Mouse (Mus musculus) CH12.LX (cell line): ENCODE measurements at regions not wholly inside any gene's neighbourhood (a gene's known extent, or its start where the extent isn't known, plus 50 kb on each side); places are given as distances from the start of the nearest gene placed in this dataset.

Experiments
- DNase-seq: peaks from one replicate; pipeline ENCODE4 v3.0.0-alpha.2; 2013; ENCODE audit errors: extremely low read depth
- H3K27ac ChIP-seq: 2 replicates; pipeline ENCODE4 v1.5.1; 2012; ENCODE audit warnings: low read depth, mild to moderate bottlenecking, control low read depth, moderate library complexity; ENCODE audit not compliant: insufficient read depth
- H3K27me3 ChIP-seq: replicated peaks from 2 replicates; pipeline ENCODE3; 2012; ENCODE audit warnings: inconsistent platforms
- H3K36me3 ChIP-seq, 2 experiments: replicated peaks in 1 of 2; 2 replicates each; pipeline versions ENCODE3 to v1.6.1; 2012; ENCODE audit warnings: inconsistent platforms in 1 of 2, low read length in 1 of 2, mild to moderate bottlenecking in 1 of 2, mixed read lengths in 1 of 2, moderate library complexity in 1 of 2; ENCODE audit not compliant: control insufficient read depth in 1 of 2, insufficient read depth in 1 of 2
- H3K4me1 ChIP-seq, 2 experiments: 2 replicates each; pipeline ENCODE4 v1.6.1; 2012; ENCODE audit warnings: inconsistent platforms in 1 of 2, moderate library complexity in 1 of 2; ENCODE audit not compliant: insufficient read depth in 2 of 2, control insufficient read depth in 1 of 2
- H3K4me2 ChIP-seq: 2 replicates; pipeline ENCODE4 v1.6.1; 2012; ENCODE audit warnings: low read depth, mild to moderate bottlenecking, control low read depth; ENCODE audit not compliant: poor library complexity, insufficient read depth, severe bottlenecking
- H3K4me3 ChIP-seq, 3 experiments: fragments of 150-350 bp in 1 of 3; sonication (generic) in 1 of 3; replicated peaks in 1 of 3; 2 replicates each; pipeline versions ENCODE3 to v1.5.1; 2011 to 2012; ENCODE audit warnings: low read depth in 2 of 3, low read length in 2 of 3, mild to moderate bottlenecking in 2 of 3, moderate library complexity in 2 of 3, control low read depth in 1 of 3, improper control_type of control experiment in 1 of 3, inconsistent platforms in 1 of 3, mixed read lengths in 1 of 3; ENCODE audit not compliant: poor library complexity in 1 of 3
- H3K79me2 ChIP-seq: replicated peaks from 2 replicates; pipeline ENCODE4 v1.6.1; 2012; ENCODE audit warnings: mild to moderate bottlenecking, moderate library complexity; ENCODE audit not compliant: control insufficient read depth, poor library complexity, insufficient read depth, severe bottlenecking; ENCODE audit errors: extremely low read depth
- H3K9ac ChIP-seq: 2 replicates; pipeline ENCODE4 v1.6.1; 2012; ENCODE audit warnings: low read depth, mild to moderate bottlenecking, control low read depth, moderate library complexity; ENCODE audit not compliant: insufficient read depth
- H3K9me3 ChIP-seq: replicated peaks from 2 replicates; pipeline ENCODE3; 2012; ENCODE audit warnings: low read length, inconsistent platforms, mixed read lengths
- BHLHE40 ChIP-seq: IDR thresholded peaks from 2 replicates; pipeline ENCODE4 v1.6.1; 2011; ENCODE audit warnings: mild to moderate bottlenecking, low read depth, low read length, improper control_type of control experiment
- CHD1 ChIP-seq: IDR thresholded peaks from 2 replicates; pipeline ENCODE4 v1.6.1; 2012; ENCODE audit warnings: low read depth, low read length, improper control_type of control experiment, inconsistent platforms
- CHD2 ChIP-seq: IDR thresholded peaks from 2 replicates; pipeline ENCODE4 v1.6.1; 2011; ENCODE audit warnings: low read length, improper control_type of control experiment
- E2F4 ChIP-seq: IDR thresholded peaks from 2 replicates; pipeline ENCODE4 v1.6.1; 2011; ENCODE audit warnings: low read depth, low read length, improper control_type of control experiment; ENCODE audit not compliant: insufficient replicate concordance
- ELF1 ChIP-seq: IDR thresholded peaks from 2 replicates; pipeline ENCODE4 v1.6.1; 2014; ENCODE audit warnings: low read depth, mild to moderate bottlenecking, inconsistent platforms, low read length, improper control_type of control experiment
- EP300 ChIP-seq: IDR thresholded peaks from 2 replicates; pipeline ENCODE4 v1.6.1; 2011; ENCODE audit warnings: low read length, improper control_type of control experiment
- ETS1 ChIP-seq: conservative IDR thresholded peaks from 2 replicates; pipeline ENCODE4 v1.6.1; 2012; ENCODE audit warnings: low read depth, mild to moderate bottlenecking, inconsistent platforms, low read length, improper control_type of control experiment, moderate library complexity
- HCFC1 ChIP-seq: IDR thresholded peaks from 2 replicates; pipeline ENCODE4 v1.6.1; 2012; ENCODE audit warnings: low read depth, mild to moderate bottlenecking, inconsistent platforms, low read length, improper control_type of control experiment
- IRF4 ChIP-seq: IDR thresholded peaks from 2 replicates; pipeline ENCODE4 v1.6.1; 2014; ENCODE audit warnings: low read depth, mild to moderate bottlenecking, inconsistent platforms, low read length, improper control_type of control experiment
- JUND ChIP-seq: conservative IDR thresholded peaks from 2 replicates; pipeline ENCODE4 v1.6.1; 2011; ENCODE audit warnings: low read depth, low read length, improper control_type of control experiment
- KAT2A ChIP-seq: IDR thresholded peaks from 2 replicates; pipeline ENCODE4 v1.6.1; 2012; ENCODE audit warnings: low read length, improper control_type of control experiment, inconsistent platforms; ENCODE audit not compliant: insufficient replicate concordance
- MAFK ChIP-seq: IDR thresholded peaks from 2 replicates; pipeline ENCODE4 v1.6.1; 2011; ENCODE audit warnings: low read length, improper control_type of control experiment; ENCODE audit not compliant: insufficient replicate concordance
- MAZ ChIP-seq: IDR thresholded peaks from 2 replicates; pipeline ENCODE4 v1.6.1; 2012; ENCODE audit warnings: low read depth, mild to moderate bottlenecking, inconsistent platforms, low read length, improper control_type of control experiment, moderate library complexity
- MEF2A ChIP-seq: IDR thresholded peaks from 2 replicates; pipeline ENCODE4 v1.6.1; 2014; ENCODE audit warnings: low read depth, mild to moderate bottlenecking, inconsistent platforms, low read length, improper control_type of control experiment, borderline replicate concordance
- MXI1 ChIP-seq: IDR thresholded peaks from 2 replicates; pipeline ENCODE4 v1.6.1; 2011; ENCODE audit warnings: mild to moderate bottlenecking, low read depth, low read length, improper control_type of control experiment
- MYC ChIP-seq: IDR thresholded peaks from 2 replicates; pipeline ENCODE4 v1.6.1; 2011; ENCODE audit warnings: low read depth, mild to moderate bottlenecking, improper control_type of control experiment, low read length
- NELFE ChIP-seq: IDR thresholded peaks from 2 replicates; pipeline ENCODE4 v1.6.1; 2011; ENCODE audit warnings: low read depth, low read length, improper control_type of control experiment
- NRF1 ChIP-seq: IDR thresholded peaks from 2 replicates; pipeline ENCODE4 v1.6.1; 2014; ENCODE audit warnings: low read depth, mild to moderate bottlenecking, inconsistent platforms, low read length, improper control_type of control experiment, moderate library complexity
- POLR2A ChIP-seq: IDR thresholded peaks from 2 replicates; pipeline ENCODE4 v1.6.1; 2011; ENCODE audit warnings: low read depth, mild to moderate bottlenecking, improper control_type of control experiment, low read length
- RAD21 ChIP-seq: IDR thresholded peaks from 2 replicates; pipeline ENCODE4 v1.6.1; 2011; ENCODE audit warnings: low read depth, mild to moderate bottlenecking, low read length, improper control_type of control experiment, moderate library complexity
- RCOR1 ChIP-seq: conservative IDR thresholded peaks from 2 replicates; pipeline ENCODE4 v1.6.1; 2012; ENCODE audit warnings: low read depth, mild to moderate bottlenecking, inconsistent platforms, low read length, improper control_type of control experiment
- TBP ChIP-seq: conservative IDR thresholded peaks from 2 replicates; pipeline ENCODE4 v1.6.1; 2011; ENCODE audit warnings: low read depth, low read length, improper control_type of control experiment
- UBTF ChIP-seq: IDR thresholded peaks from 2 replicates; pipeline ENCODE4 v1.6.1; 2012; ENCODE audit warnings: low read depth, mild to moderate bottlenecking, inconsistent platforms, low read length, improper control_type of control experiment, moderate library complexity
- USF2 ChIP-seq: conservative IDR thresholded peaks from 2 replicates; pipeline ENCODE4 v1.6.1; 2011; ENCODE audit warnings: low read depth, low read length, improper control_type of control experiment
- ZC3H11A ChIP-seq: IDR thresholded peaks from 2 replicates; pipeline ENCODE4 v1.6.1; 2012; ENCODE audit warnings: low read depth, mild to moderate bottlenecking, inconsistent platforms, low read length, improper control_type of control experiment
- ZKSCAN1 ChIP-seq: IDR thresholded peaks from 2 replicates; pipeline ENCODE4 v1.6.1; 2012; ENCODE audit warnings: low read depth, inconsistent platforms, low read length, improper control_type of control experiment, borderline replicate concordance
- dilution Hi-C: fragments of 300-500 bp; cut with MboI; formaldehyde crosslinking; loops from 2 replicates; pipeline ENCODE4 v1.14.3; 2020; ENCODE audit warnings: low sequenced_read_pairs; ENCODE audit not compliant: extremely low pct_unique_long_range_greater_than_20kb, extremely low pct_ligation_motif_present
- in situ Hi-C: fragments of 300-500 bp; cut with MboI; formaldehyde crosslinking; loops from 3 replicates; pipeline ENCODE4 v1.14.3; 2019; ENCODE audit warnings: low sequenced_read_pairs, low pct_ligation_motif_present, low pct_unique_long_range_greater_than_20kb, mixed read lengths

- Histone ChIP-seq H3K79me2 (no peaks in the 10 kb centered on the region), H3K9me3 (peaks cover 4% of the 10 kb centered on the region), H3K4me3 (no peak overlapping the region), H3K27me3 (no peaks in the 10 kb centered on the region), H3K36me3 (no peaks in the 10 kb centered on the region), H3K4me1 (0 out of 4 replicates have a peak, but pooled peaks cover 0 to 2% of the 10 kb centered on the region in 2 experiments), H3K27ac (no peak overlapping the region), H3K9ac (no peak overlapping the region), H3K4me2 (no peak overlapping the region)
- DNase-seq, result no peak
- dilution Hi-C loops, result no loop called here
- in situ Hi-C loops, result no loop called here
- TF ChIP-seq UBTF (no peak), MYC (no peak), IRF4 (no peak), CHD2 (no peak), ETS1 (no peak), E2F4 (no peak), JUND (no peak), MEF2A (no peak), ZKSCAN1 (no peak), NRF1 (no peak), MXI1 (no peak), RAD21 (no peak), ZC3H11A (no peak), TBP (no peak), KAT2A (no peak), MAFK (no peak), ELF1 (no peak), USF2 (no peak), RCOR1 (no peak), POLR2A (no peak)
These were observed 370.5 kb downstream of the Adam3 start for GRCm38 (mm10) chr8:24355146-24355545.

GRCm38 (mm10) chr8:24353842-24354241 lies 371.8 kb downstream of the Adam3 start:
- no peak for DNase-seq
- Histone ChIP-seq H3K36me3 (no peaks in the 10 kb centered on the region), H3K27me3 (no peaks in the 10 kb centered on the region), H3K4me3 (no peak overlapping the region), H3K4me2 (no peak overlapping the region), H3K9ac (no peak overlapping the region), H3K27ac (no peak overlapping the region), H3K4me1 (0 out of 4 replicates have a peak, but pooled peaks cover 0 to 2% of the 10 kb centered on the region in 2 experiments), H3K79me2 (no peaks in the 10 kb centered on the region), H3K9me3 (peaks cover 4% of the 10 kb centered on the region)
- in situ Hi-C loops, result no loop called here
- no peak for TF ChIP-seq CHD1
- no peak for TF ChIP-seq HCFC1
- TF ChIP-seq NELFE, result no peak
- no peak for TF ChIP-seq ETS1
- no peak for TF ChIP-seq TBP
- TF ChIP-seq EP300, result no peak
- no peak for TF ChIP-seq MAFK
- no peak for TF ChIP-seq CHD2
- no peak for TF ChIP-seq MAZ
- no peak for TF ChIP-seq NRF1
- no peak for TF ChIP-seq MEF2A
- no peak for TF ChIP-seq RCOR1
- no peak for TF ChIP-seq BHLHE40
- dilution Hi-C loops, result no loop called here
